Mouse (Mus musculus) cerebellum, adult 9-11 months (tissue): ENCODE data around the gene Ramp1.

Source experiments
- DNase-seq: peaks from one replicate; pipeline ENCODE4 v3.0.0; 2022

The Ramp1 gene

DNA sequence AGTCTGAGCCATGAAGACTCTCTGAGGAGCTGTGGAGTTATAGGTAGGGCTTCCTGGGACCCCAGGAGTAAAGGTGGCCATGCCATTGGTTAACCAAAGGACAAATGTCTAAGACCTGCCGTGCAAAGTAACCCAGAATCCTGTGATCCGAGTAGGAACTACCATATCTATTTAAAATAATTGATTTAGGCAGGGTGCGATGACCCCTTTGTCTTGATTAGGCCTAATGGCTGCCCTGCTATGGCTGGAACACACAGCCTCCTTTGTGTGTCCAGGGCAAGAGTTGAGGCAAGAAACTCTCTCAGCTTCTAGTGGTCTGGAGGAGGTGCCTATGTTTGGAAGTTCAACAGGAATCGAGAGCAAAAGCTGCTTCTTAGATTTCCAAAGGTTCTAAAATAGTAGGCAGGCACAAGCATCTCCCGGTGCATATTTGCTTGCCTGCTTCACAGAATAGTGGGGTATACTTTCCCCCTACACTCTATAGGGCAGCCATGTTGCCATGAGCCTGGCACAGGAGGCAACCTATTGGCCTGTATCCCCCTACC lies 24.7 kb downstream of the Ramp1 start:
- no peak for DNase-seq

DNA sequence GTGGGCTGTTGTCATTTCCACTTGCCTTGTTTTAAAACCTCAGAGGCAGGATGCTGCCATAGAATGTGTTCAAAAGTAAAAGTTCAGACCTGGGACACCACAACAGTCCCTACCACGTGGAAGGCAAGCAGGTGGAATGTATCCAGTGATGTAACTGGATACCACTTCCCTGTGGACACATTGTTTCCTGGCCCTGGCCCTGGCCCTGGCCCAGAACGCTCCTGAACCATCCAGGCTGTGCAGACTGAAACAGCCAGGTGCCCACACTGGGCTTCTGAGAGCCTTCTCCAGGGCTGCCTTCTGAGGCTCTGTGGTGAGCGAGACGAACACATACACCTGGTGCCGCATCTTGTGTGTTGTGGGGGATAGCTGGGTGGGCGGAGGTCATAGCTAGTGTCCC lies 26.0 kb downstream of the Ramp1 start:
- no peak for DNase-seq

DNA sequence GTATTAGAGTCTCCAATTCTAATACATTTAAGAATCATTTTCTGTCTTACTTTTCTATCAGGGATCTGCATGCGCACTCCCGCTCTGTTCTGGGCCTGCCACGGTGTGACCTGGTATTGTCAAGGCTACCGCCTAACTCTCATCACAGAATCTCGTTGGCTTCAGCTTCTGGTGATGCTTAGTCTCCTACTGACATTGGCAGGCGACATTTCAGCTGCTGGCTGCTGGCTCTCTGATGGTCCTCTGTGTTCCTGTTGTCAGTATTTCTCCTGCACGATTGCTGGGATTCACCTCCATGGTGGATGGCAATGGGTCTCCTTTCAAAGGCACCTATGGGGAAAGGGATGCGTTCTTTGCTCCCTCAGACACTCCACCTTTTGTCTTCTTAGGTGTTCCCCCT lies 26.7 kb downstream of the Ramp1 start:
- no peak for DNase-seq

DNA sequence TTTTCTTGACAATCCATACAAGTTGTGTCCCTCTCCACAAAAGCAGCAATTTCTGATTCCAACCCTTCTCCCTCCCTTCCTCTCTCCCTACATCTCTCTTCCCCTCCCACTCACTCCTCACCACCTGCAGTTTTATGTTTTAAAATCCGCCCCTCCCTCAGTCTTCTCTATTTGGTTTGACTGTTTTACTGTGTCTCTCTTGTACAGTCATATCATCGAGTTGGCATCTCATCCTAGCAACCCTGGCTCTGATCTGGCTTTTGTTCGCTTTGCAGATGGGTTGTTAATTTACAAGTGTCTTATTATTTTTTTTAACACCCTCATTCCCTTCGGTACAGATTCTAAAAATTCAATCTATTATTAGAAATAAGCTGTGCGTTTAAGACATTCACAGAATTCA lies 27.3 kb downstream of the Ramp1 start:
- no peak for DNase-seq

DNA sequence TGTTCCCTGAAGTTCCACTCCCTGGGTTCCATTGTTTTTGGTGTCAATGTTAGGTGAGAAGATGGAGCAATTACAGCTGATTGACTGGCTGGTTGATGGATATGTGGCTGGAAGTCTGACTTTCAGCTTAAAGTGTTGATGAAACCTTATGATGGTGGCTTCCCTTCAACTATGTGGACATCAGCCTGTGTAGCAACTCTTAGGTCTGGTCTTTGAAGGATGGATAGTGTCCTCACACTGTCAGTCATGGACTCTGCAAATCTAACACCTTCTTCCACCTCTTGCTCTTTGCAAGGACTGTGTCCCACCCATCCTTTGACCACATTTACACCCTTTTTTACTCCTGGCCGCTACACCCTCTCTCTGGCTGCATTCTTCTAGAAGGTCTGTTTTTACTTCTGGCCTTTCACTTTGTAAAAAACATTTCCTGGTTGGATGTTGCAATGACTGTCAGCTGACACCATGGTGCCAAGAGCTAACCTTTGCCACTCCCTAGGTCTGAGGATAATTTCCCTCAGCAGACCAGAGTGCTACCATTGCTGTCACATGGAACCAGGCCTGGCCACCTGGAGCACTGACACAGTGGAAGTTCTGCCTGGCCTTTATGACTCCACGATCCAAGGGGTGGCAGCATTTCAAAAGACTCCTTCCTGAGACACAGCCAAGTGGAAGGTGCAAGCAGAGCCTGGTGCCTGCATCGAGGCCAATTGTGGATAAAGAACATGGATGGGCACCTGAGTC lies 27.9 kb downstream of the Ramp1 start:
- no peak for DNase-seq

DNA sequence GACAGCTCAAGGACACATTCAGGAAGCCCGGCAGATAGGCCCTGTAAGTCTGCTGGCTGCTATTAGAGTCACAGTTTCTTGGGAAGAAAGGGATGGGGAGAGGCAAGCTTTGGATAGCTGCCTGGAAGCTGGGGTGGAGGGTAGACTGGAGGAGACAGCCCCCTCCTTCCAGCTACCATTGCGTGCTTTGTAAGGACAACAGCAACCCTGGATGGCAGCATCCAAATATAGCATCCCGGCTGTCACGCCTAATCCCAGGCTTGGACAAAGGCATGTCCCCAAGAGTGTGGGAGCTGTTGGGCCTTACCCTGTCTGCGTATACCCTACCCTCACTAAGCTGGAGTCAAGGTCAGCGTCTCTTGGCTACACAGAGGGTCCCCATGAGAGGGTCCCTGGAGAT lies 29.7 kb downstream of the Ramp1 start:
- peak; percentile 21 for DNase-seq

DNA sequence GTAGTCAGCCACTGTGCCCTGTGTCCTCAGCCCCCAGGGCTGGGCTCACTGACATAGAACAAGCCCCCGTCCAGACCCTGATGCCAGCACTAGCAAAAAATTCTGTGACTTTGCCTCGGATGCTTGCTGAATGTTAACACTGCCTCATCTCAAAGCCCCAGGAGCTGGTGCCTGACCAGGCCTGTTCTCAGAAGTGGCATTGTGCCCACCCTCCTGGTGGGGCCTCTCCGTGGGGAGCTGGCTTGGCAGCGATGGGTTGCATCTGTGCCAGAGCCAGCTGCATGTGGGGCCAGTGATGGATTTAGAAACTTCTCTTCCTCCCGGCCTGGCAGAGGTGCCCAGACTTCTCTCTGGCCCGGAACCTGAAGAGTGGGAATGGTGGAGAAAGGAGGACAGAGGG lies 30.2 kb downstream of the Ramp1 start:
- DNase-seq: peak; percentile 73

DNA sequence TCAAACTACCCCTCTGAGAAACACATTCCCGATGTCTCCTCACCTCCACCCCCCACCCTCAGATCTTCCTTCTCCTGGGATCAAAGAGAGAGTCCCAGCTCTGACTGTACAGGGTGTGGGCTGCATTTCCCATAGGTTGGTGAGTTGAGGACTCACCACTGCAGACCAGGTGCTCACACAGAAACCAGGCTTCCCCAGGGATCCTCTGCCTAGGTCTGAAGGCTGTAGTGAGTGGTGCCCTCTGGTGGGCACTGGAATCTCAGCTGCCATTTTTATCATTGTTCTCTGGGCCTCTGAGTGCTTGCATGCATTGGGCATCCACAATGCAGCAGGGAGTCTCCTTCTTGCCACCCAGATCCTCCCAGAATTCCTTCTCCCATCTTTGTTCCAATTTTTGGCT lies 31.5 kb downstream of the Ramp1 start:
- DNase-seq: peak; percentile 17

DNA sequence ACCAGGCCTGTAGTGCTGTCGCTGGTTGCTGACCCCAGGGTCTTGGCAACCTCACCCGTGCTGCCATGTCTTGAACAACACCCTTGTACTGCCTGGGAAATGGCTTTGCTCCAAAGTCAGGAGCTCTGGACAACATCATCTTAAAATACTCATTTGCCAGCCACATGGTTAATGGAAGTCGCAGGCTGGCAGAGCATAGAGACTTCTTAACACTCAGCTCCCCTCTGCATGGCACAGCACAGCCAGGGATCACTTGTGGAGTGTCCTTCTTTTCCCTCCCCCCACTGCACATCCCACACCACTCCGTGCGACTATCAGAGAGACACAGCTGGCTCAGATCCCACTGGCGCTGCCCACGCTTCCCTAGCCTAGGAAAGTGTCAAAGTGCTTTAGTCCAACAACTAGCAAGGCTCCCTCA lies 32.0 kb downstream of the Ramp1 start:
- no peak for DNase-seq

DNA sequence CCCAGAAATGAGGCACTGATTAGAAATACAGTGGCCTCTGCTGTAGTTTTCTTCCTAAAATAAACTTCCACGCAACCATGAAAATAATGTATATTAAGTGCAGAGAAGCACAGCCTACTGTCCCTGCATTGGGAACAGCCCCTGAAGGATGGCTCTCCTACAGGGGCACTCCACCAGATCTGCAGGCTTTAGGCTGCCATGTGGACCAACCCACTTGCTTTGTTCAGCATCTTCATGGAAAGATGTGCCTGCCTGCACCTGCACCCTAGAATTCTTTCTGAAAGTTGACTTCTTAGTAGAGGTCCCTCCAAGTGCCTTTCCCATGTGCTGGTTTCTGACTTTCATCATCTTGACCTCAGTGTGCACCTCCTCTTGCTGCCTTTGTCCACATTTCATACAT lies 35.6 kb downstream of the Ramp1 start:
- no peak for DNase-seq

DNA sequence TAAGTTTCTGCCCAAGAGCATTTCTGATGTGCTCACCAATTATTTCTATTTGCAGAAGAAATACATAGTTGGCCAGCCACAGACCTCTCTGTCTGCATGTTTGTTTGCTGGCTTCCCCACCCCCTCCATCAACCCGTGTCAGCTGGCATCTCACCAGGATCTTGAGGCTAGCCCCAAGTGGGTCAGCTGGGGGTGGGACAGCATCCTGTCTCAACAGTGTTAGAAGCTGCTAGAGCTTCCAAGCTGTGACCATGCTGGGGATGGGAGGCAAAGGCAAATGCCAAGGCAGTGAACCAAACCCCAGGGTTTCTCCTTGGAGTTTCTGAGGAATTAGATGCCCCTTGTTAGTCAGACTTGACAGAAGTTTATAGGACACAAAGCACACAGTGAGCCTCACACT lies 36.4 kb downstream of the Ramp1 start:
- peak; percentile 30 for DNase-seq

DNA sequence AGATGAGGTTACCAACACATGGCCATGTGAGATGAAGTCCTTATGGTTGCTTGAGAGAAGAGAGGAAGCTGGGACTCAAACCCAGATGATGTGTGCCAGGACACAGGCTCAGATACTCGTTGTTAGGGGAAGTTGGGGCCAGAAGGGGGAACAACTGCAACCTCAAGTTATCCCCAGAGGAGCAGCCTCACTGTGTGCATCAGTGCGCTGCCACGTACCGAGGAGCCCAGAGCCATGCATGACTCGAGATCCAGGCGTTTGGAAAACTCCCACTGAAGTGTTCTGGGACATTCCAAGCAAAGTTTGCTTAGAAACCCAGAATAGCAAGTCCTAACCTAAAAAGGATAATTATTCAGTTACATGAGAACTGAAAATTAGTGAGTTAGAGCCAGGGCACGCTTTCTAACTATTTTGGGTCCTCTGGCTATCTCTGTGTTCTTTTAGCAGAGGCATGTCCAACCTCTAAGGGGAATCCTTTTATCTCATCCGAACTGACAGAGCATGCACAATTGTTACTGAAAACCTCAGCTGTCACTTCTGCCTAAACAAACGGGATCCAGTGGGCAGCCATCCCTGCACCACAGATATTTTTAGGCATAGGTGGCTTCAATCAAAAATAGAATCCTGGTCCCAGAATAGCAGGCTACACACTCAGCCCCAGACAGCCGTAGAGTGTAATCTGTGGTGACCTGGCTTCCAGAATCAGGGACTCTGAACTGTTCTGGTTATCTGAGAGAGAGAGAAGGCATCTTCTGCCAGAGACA lies 37.1 kb downstream of the Ramp1 start:
- DNase-seq: no peak

DNA sequence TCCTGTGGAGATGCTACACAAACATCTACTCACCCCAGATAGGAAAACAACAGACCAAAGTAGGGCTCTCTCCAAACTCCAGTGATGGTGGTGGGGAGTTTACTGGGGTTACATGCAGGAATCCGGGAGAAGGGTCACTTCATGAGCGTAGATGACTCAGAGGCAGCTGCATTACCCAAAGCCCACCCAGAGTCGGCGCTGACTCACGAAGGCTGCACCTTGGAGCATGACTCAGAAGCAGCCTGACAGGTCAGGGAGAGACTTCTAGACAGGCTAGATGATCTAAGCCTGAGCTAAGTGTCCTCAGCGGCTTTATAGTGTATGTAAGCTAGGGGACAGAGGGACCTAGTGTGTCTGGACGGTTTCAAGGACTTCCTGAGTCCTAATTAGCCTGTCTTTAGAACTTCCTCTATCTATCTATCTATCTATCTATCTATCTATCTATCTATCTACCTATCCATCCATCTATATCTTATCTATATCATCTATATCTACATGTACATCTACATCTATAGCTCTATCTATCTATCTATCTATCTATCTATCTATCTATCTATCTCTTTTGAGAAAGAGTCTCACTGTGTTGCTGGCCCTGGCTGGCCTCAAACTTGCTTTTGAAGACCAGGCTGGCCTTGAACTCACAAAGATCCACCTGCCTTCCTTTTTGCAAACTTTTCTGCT lies 40.2 kb downstream of the Ramp1 start:
- no peak for DNase-seq

DNA sequence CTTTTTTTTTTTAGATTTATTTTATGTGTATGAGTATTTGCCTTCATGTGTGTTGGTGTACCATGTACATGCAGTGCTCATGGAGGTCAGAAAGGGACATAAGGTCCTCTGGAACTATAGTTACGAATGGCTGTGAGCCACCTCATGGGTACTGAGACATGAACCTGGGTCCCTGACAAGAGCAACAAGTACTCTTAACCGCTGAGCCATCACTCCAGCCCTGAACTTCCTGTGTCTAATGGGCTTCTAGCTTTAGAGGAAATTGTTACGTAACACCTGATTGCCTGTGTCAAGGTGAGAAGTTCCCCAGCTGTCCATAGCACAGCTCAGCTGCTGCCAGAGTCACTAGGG lies 40.7 kb downstream of the Ramp1 start:
- no peak for DNase-seq

DNA sequence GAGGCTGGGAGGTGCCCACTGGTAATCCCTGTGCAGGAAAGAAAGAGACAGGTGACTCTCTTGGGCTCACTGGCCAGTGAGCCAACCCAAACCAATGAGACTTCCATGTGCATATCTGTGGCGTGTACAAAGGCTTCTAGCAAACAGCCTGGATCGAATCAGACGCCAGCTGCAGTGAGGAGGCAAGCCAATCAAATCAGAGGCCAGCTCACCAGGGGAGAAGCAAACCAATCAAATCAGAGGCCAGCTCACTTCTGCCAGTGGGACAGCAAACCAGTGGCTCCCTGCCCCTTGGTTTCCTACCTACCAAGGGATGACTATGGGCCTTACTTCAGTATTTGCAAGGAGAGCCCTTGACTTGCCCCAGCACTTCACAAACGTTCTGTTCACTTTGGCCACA lies 46.9 kb downstream of the Ramp1 start:
- no peak for DNase-seq

DNA sequence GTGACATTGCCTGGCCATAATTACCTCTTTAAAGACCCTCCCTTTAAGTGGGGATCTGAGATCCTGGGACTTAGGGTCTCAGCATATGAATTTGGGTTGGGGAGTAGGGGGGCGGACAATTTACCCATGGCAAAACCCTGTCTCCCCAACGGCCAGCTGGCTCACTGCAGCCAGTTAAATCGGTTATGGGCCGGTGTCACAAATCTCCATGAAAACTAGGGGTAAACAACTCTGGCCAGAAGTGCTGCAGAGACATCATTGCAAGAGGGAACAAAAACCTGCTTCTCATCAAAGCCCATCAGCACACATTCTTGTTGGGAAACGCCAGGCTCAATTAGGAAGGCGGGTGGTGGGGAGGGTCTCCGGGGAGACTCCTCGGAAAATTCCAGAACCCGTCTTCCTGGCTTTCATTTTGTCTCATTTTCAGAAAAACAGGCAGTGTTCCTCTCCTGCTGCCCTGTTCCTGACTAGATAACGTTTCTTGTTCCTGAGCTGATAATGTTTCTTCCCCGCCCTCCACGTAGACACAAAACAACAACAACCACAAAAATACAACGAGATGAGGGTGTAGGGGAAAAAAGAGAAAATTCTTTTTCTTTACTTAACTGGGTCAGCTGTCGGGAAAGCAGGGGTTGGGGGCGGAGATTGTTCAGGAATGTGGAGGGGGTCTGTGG lies 47.9 kb downstream of the Ramp1 start:
- no peak for DNase-seq

DNA sequence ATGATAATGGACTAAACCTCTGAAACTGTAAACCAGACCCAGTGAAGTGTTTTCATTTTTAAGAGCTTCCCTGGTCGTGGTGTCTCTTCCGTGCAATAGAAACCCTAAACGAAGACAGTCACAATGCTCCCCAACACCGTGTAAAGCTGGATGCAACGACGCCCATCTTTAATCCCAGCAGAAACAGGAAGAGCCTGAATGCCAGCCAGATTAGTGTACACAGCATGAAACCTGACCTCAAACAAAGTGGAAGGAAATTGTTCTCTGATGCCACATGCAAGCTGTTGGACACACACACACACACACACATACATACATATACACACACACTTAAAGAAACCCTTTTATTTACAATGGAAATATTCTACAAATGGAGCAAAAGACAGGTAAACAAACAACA lies 51.5 kb downstream of the Ramp1 start:
- DNase-seq: no peak

DNA sequence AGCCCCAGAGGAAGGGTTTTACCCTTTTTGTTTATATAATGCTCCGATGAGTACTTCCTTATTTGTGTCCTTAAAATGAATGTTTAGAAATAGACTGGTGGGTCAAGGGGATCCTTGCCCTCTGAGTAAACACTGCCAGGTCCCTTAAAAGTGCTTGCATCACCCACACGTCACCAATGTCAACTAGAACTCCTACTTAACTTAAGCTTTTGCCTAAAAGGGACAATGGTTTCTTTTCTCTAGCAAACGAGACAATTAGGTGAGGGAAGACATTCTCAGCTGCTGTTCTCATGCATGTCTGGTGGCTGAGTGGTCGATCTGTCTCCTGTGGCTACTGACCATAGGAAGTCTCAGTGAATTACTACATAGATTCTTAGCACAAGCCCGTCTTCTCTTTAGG lies 52.3 kb downstream of the Ramp1 start:
- DNase-seq: no peak

DNA sequence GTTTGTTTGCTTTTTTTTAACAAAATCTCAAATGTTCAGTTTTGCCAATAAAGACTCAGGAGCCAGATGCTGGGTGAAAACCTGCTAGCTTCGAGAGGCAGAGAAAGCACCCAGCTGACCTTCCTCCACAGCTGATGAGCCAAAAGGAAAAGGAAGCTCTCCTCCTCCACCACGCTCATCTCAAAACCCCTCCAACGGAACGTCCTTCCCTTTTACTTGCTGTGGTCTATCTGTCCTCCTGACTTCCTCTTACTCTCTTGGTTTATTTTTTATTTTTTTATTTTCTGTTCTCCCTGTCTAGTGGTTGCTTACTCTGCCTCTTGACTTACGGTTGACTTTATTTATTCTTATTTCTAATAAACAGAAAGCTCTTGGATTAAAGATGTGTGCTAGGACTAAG lies 55.8 kb downstream of the Ramp1 start:
- no peak for DNase-seq

DNA sequence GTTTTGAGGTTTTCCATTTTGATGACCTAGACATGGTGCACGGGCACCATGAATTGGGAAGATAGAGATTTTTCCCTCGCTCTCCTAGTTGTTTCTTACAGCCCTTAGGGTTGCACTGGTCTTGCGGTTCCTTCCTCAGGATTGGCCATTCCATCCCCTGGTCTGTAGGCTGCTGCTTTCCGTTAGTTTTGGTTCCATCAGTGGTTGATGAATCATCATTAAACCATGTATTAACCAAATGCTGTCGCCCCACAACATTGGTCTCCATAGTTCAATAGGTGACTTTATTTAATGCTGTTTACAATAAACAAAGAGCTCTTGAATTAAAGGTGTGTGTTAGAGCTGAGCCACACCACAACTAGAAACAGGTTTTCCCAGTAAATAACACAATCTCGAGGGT lies 58.1 kb downstream of the Ramp1 start:
- no peak for DNase-seq

DNA sequence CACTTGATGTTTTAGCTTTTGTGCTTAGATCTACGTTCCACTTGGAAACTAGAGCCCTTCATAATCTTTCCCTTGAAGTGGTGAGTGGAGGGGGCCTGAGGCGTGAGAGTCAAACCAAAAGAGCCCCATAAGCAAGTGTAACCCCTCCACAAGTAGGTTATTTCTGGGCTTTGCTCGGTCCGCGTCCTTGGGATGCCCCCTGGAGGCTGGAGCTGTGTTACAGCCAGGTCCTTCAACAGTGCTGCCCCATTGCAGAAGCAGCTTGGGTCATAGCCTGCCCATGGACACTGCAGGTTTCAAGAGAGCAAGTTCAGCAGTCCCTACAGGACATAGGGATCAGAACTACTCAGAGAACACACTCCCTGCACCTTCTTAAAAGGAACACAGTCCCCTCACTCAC lies 59.5 kb downstream of the Ramp1 start:
- DNase-seq: no peak

DNA sequence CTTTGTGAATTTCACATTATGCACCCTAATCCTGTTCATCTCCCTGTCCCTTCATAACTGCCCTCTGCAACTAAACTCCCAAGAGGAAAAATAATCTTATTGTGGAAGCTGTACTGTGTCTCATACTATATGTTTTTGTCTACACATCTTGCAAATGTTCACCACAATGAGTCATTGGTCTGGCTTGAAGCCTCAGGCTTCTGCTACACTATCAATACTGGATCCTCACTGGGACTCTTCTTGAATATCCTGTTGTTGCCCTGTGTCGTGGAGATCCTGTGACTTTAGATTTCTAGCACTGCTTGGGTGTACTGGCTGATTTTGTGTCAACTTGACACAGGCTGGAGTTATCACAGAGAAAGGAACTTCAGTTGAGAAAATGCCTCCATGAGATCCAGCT lies 60.2 kb downstream of the Ramp1 start:
- no peak for DNase-seq

DNA sequence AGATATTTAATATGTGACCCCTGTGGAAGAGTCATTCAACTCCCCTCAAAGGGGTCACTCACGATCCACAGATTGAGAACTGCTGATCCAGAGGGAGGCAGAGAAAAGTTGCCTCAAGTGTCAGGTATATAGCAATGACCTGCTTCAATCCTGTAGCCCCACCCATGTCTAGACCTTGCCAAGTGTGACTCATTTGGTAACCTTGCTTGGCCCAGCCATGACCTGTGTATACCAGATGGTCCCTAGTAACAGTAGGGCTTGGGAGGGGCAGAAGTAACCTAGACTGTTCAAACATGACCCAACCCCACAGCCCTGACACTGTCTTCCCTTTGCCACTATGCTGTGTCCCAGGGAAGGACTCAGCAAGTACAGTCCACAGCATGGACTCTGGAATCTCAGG lies 61.1 kb downstream of the Ramp1 start:
- no peak for DNase-seq
